Mouse (Mus musculus): Measurements from ENCODE around the gene Lrrc1. TPM values are rescaled to one million over a fixed set of nuclear protein-coding genes. Genes with fewer than 3 reads are reported as not detected.
A peak's percentile ranks its signal among the peaks of the same experiment; 100 is the strongest.

Gene Lrrc1
- polyA plus RNA-seq, 1 experiment from 2014 or later, result 7.7 TPM

DNA sequence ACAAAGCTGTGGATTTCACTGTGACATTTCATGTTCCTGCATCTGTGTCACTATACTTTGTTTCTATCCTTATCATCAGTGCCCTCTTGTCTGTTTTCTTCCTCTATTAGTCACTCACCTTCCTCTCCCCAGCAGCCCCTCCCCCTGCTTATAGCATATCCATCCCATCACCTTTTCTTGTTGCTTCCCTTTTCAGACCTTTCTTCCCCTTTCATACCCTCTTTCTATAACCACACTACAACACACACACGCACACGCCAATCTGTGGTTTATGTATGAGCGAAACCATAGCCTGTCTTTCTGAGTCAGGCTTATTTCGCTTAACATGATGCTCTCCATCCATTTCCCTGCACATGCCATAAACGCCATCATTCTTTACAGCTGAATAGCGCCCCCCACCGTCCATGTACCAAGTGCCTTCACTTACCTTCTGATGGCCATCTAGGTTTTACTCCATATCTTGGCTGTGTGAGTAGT, 6.4 kb upstream of the Lrrc1 start:
- no peak for ATAC-seq
- no peaks in the 10 kb centered on the region for H3K4me1 ChIP-seq (replicated peaks; ENCODE audit: control insufficient read depth, insufficient read depth, low read length)
- H3K4me2 ChIP-seq (ENCODE audit: low read length), result no peak overlapping the region
- H3K9ac ChIP-seq (replicated peaks; ENCODE audit: low read depth, low read length), result no peak overlapping the region
- WGBS, result 72% methylated on average over 7 of the region's 7 CpGs
- no peaks in the 10 kb centered on the region for H3K9me3 ChIP-seq (ENCODE audit: control insufficient read depth, low read length)
- no peak overlapping the region for H3K4me3 ChIP-seq (replicated peaks; ENCODE audit: low read length)
- H3K36me3 ChIP-seq (ENCODE audit: control insufficient read depth, insufficient read depth), result no peaks in the 10 kb centered on the region
- no peaks in the 10 kb centered on the region for H3K27me3 ChIP-seq (replicated peaks; ENCODE audit: control insufficient read depth, insufficient read depth, low read length)
- H3K27ac ChIP-seq (ENCODE audit: low read length), result no peak overlapping the region

DNA sequence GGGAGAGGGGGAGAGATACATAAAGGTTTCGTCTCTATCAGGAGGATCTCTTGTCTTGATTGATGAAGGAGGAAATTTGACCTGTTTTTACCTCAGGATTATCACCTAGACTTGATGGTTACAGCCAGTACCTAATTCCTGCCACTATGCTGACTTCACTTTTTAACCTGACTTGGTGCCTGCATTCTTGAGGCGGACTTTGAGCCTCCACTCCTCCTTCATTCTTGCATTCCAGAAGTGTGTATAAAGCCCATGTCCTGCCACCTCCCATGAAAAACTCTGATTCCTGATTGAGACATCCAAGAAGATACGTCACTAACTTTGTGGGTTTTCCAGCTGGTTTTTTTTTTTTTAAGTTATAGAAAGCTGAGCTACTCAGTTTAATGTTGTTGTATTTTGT, 1.3 kb upstream of the Lrrc1 start:
- Histone ChIP-seq H3K9ac (replicated peaks; ENCODE audit: low read depth, low read length) (no peak overlapping the region), H3K27me3 (replicated peaks; ENCODE audit: control insufficient read depth, insufficient read depth, low read length) (no peaks in the 10 kb centered on the region), H3K4me2 (ENCODE audit: low read length) (no peak overlapping the region), H3K27ac (ENCODE audit: low read length) (no peak overlapping the region), H3K4me3 (replicated peaks; ENCODE audit: low read length) (no peak overlapping the region), H3K36me3 (ENCODE audit: control insufficient read depth, insufficient read depth) (no peaks in the 10 kb centered on the region), H3K4me1 (replicated peaks; ENCODE audit: control insufficient read depth, insufficient read depth, low read length) (peaks cover 15% of the 10 kb centered on the region), H3K9me3 (ENCODE audit: control insufficient read depth, low read length) (no peaks in the 10 kb centered on the region)
- WGBS, result 60% methylated on average over 3 of the region's 3 CpGs
- no peak for ATAC-seq

DNA sequence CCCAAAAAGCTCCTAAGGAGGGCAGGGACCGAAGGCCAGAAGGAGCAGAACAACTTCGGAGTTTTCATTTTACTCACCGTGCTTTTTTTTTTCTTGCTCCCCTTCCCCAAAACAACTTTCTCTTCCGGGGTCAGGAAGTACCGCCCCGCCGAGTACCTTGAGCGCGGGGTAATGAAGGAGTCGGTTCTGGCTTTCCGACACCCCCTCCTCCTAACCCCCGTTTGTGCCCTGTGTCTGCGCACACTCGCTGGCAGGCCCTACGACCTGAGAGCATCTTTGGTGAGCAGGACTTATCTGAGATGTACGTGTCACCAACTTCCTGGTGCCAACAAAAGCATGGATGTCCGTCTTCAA, 375 bp upstream of the Lrrc1 start:
- peak; percentile 61 for ATAC-seq
- peak overlapping the region; percentile 80 for H3K9ac ChIP-seq (replicated peaks; ENCODE audit: low read depth, low read length)
- no peaks in the 10 kb centered on the region for H3K36me3 ChIP-seq (ENCODE audit: control insufficient read depth, insufficient read depth)
- H3K27me3 ChIP-seq (replicated peaks; ENCODE audit: control insufficient read depth, insufficient read depth, low read length), result no peaks in the 10 kb centered on the region
- peaks cover 15% of the 10 kb centered on the region for H3K4me1 ChIP-seq (replicated peaks; ENCODE audit: control insufficient read depth, insufficient read depth, low read length)
- H3K4me3 ChIP-seq (replicated peaks; ENCODE audit: low read length), result peak overlapping the region; percentile 90
- H3K9me3 ChIP-seq (ENCODE audit: control insufficient read depth, low read length), result no peaks in the 10 kb centered on the region
- H3K27ac ChIP-seq (ENCODE audit: low read length), result no peak overlapping the region; the same call in 1 of the 2 replicates
- under 1% methylated on average over 17 of the region's 17 CpGs for WGBS
- peak overlapping the region; percentile 73 for H3K4me2 ChIP-seq (ENCODE audit: low read length)

DNA sequence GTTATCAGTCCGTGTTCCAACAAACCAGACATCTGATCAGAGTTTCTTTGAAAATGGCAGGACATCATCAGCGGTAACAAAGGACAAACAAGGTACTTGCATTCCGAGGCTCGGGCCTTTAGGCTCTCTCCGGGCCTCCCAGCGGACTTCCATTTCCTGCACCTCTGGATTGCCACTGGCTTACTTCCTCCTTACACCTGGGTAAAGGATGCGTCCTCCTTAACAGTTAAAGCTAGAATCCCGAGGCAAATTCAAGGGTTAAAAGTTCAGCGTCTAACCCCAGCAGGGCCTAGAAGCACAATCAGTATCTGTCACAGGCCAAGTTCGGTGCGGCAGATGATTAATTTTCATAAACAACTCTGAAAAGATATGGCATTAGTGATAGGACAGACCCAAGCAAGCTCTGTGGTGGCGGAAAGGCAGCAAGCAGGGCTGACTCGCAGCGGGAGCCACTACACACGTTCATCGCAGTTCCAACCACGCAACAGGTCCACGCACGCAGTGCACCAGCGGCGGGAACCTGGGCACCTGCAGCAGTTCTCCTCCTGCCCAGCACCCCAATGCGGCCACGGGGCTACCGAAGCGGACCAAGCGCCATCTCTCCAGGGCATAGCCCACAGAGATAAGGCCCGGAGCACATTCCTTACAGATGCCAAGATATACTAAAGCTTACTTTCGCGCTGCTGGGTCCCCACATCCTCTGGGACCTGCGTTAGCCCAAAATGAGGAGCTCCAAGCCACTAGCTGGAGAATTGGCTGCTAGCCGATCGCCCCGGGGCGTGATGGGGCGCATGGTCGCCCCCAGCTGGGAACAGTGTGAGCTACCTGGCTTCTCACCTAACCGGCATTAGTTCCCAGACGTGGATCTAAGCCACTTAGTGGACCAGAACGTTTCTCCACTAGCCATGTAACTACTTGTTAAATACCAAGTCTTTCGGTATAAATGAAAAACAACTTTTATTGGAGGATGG, 1.0 kb downstream of the Lrrc1 start:
- no peak overlapping the region for H3K27ac ChIP-seq (ENCODE audit: low read length)
- H3K9me3 ChIP-seq (ENCODE audit: control insufficient read depth, low read length), result no peaks in the 10 kb centered on the region
- peak overlapping the region; percentile 80 for H3K9ac ChIP-seq (replicated peaks; ENCODE audit: low read depth, low read length)
- WGBS, result under 1% methylated on average over 40 of the region's 40 CpGs
- peak; percentile 2 for ATAC-seq
- peaks cover 15% of the 10 kb centered on the region for H3K4me1 ChIP-seq (replicated peaks; ENCODE audit: control insufficient read depth, insufficient read depth, low read length)
- H3K27me3 ChIP-seq (replicated peaks; ENCODE audit: control insufficient read depth, insufficient read depth, low read length), result no peaks in the 10 kb centered on the region
- no peaks in the 10 kb centered on the region for H3K36me3 ChIP-seq (ENCODE audit: control insufficient read depth, insufficient read depth)
- H3K4me3 ChIP-seq (replicated peaks; ENCODE audit: low read length), result peak overlapping the region; percentile 90
- H3K4me2 ChIP-seq (ENCODE audit: low read length), result peak overlapping the region; percentile 73

DNA sequence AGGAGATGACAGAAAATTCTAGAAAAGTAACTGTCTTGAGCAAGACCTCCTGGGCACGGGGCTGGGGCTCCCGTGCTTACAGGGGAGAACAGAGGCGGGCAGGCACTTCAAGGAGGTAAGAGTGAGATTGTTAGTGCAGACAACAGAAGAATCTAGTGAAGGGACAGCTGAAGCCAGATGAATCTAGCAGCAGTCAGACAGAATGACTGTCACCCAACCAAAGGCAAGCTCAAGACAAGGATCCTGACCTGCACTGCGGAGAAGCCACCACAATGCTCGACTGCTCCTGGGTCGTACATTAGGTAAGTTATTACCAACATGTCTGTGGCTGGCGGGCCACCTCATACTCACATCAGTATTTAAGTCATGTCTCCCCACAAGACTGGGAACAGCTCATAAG, 3.1 kb downstream of the Lrrc1 start:
- Histone ChIP-seq H3K9ac (replicated peaks; ENCODE audit: low read depth, low read length) (no peak overlapping the region), H3K27ac (ENCODE audit: low read length) (no peak overlapping the region), H3K36me3 (ENCODE audit: control insufficient read depth, insufficient read depth) (no peaks in the 10 kb centered on the region), H3K4me1 (replicated peaks; ENCODE audit: control insufficient read depth, insufficient read depth, low read length) (peaks cover 19% of the 10 kb centered on the region), H3K4me2 (ENCODE audit: low read length) (no peak overlapping the region), H3K9me3 (ENCODE audit: control insufficient read depth, low read length) (no peaks in the 10 kb centered on the region), H3K4me3 (replicated peaks; ENCODE audit: low read length) (no peak overlapping the region), H3K27me3 (replicated peaks; ENCODE audit: control insufficient read depth, insufficient read depth, low read length) (no peaks in the 10 kb centered on the region)
- no peak for ATAC-seq
- WGBS, result 91% methylated on average over 7 of the region's 7 CpGs

DNA sequence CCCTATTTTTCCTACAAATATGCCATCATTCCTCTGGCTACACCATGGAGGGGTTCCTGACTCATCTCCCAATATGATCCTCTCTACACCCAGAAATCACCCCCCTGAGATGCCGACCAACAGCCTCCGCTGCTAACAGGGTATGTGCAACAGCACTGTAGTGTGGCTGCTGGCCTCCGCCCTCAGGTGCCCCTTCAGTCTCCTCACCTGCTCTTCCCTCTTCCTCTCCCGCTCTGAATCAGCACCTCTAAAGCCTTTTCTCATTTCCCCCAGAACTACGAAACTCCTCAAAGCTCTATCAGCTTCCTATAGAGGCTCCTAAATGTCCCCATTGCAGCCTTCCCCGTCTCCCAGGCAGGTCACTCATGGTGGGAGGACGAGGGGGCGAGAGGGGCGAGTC, 5.4 kb downstream of the Lrrc1 start:
- H3K27ac ChIP-seq (ENCODE audit: low read length), result no peak overlapping the region
- WGBS, result 92% methylated on average over 9 of the region's 9 CpGs
- H3K9me3 ChIP-seq (ENCODE audit: control insufficient read depth, low read length), result no peaks in the 10 kb centered on the region
- H3K9ac ChIP-seq (replicated peaks; ENCODE audit: low read depth, low read length), result no peak overlapping the region
- ATAC-seq, result no peak
- no peak overlapping the region for H3K4me2 ChIP-seq (ENCODE audit: low read length)
- no peak overlapping the region for H3K4me3 ChIP-seq (replicated peaks; ENCODE audit: low read length)
- H3K27me3 ChIP-seq (replicated peaks; ENCODE audit: control insufficient read depth, insufficient read depth, low read length), result no peaks in the 10 kb centered on the region
- H3K36me3 ChIP-seq (ENCODE audit: control insufficient read depth, insufficient read depth), result no peaks in the 10 kb centered on the region
- peaks cover 35% of the 10 kb centered on the region for H3K4me1 ChIP-seq (replicated peaks; ENCODE audit: control insufficient read depth, insufficient read depth, low read length)

DNA sequence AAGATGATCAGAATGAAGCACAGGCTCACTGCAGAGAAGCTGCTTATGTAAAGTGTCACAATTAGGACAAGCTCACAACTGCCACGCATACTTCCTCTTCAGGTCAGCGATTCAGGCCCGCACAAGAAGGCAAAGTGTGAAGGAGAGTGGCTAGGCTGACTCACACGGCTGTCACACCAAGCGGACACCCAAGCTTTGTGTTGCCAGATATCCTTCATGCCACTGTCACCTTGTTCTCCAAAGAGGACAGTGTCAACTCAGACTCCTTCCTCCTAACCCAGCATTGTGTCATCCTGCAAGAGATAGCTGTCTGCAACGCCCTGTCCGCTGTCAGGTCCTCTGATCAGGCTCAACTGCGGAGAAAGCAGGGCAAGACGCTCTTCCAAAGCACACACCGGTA, 7.3 kb downstream of the Lrrc1 start:
- H3K27me3 ChIP-seq (replicated peaks; ENCODE audit: control insufficient read depth, insufficient read depth, low read length), result no peaks in the 10 kb centered on the region
- H3K9ac ChIP-seq (replicated peaks; ENCODE audit: low read depth, low read length), result no peak overlapping the region
- no peak overlapping the region for H3K27ac ChIP-seq (ENCODE audit: low read length)
- no peak overlapping the region for H3K4me2 ChIP-seq (ENCODE audit: low read length)
- no peaks in the 10 kb centered on the region for H3K9me3 ChIP-seq (ENCODE audit: control insufficient read depth, low read length)
- H3K4me1 ChIP-seq (replicated peaks; ENCODE audit: control insufficient read depth, insufficient read depth, low read length), result peaks cover 28% of the 10 kb centered on the region
- H3K4me3 ChIP-seq (replicated peaks; ENCODE audit: low read length), result no peak overlapping the region
- ATAC-seq, result no peak
- no peaks in the 10 kb centered on the region for H3K36me3 ChIP-seq (ENCODE audit: control insufficient read depth, insufficient read depth)
- 85% methylated on average over 10 of the region's 10 CpGs for WGBS

DNA sequence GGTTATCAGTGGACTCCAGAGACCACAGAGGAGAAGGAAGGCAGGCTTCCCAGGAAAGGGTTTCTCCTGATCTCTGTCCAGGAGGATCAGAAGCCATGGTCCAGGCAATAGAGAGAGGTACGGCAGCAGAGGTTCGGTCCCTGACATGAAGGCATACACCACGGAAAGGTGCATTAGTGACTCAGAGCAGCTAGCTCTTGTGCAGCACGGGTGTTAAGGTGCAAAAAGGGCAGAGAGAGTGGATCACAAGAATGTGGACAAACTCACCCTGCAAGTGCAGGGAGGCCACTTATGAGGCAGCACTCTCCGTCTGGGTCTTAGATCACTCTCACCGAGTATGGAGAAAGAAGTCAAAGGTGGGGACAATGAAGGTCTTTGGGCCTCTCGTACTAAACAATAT, 7.8 kb downstream of the Lrrc1 start:
- H3K9ac ChIP-seq (replicated peaks; ENCODE audit: low read depth, low read length), result no peak overlapping the region
- no peak overlapping the region for H3K4me3 ChIP-seq (replicated peaks; ENCODE audit: low read length)
- WGBS, result 75% methylated on average over 7 of the region's 7 CpGs
- H3K9me3 ChIP-seq (ENCODE audit: control insufficient read depth, low read length), result no peaks in the 10 kb centered on the region
- no peaks in the 10 kb centered on the region for H3K36me3 ChIP-seq (ENCODE audit: control insufficient read depth, insufficient read depth)
- no peak for ATAC-seq
- no peak overlapping the region for H3K27ac ChIP-seq (ENCODE audit: low read length)
- H3K4me1 ChIP-seq (replicated peaks; ENCODE audit: control insufficient read depth, insufficient read depth, low read length), result peaks cover 28% of the 10 kb centered on the region
- no peak overlapping the region for H3K4me2 ChIP-seq (ENCODE audit: low read length)
- no peaks in the 10 kb centered on the region for H3K27me3 ChIP-seq (replicated peaks; ENCODE audit: control insufficient read depth, insufficient read depth, low read length)

DNA sequence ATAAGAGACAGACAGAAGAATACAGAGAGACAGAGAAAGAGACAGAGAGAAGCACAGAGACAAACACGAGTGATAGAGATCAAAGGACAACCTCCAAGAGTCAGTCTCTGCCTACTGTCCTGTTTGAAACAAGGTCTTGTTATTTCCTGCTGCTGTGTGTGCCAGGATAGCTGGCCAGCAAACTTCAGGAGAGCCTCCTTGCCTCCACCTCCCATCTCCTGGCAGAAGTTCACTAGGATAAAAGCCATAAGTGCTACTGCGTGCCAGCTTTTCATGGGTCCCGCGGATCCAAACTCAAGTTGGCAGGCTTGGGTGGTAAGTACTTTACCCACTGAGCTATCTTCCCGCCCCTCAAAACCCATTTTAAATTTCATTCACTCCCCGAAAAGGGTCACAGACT, 8.4 kb downstream of the Lrrc1 start:
- 44% methylated on average over 6 of the region's 6 CpGs for WGBS
- H3K9me3 ChIP-seq (ENCODE audit: control insufficient read depth, low read length), result no peaks in the 10 kb centered on the region
- no peaks in the 10 kb centered on the region for H3K36me3 ChIP-seq (ENCODE audit: control insufficient read depth, insufficient read depth)
- H3K27ac ChIP-seq (ENCODE audit: low read length), result no peak overlapping the region
- no peak overlapping the region for H3K4me2 ChIP-seq (ENCODE audit: low read length)
- H3K27me3 ChIP-seq (replicated peaks; ENCODE audit: control insufficient read depth, insufficient read depth, low read length), result no peaks in the 10 kb centered on the region
- no peak overlapping the region for H3K9ac ChIP-seq (replicated peaks; ENCODE audit: low read depth, low read length)
- H3K4me1 ChIP-seq (replicated peaks; ENCODE audit: control insufficient read depth, insufficient read depth, low read length), result peaks cover 28% of the 10 kb centered on the region
- H3K4me3 ChIP-seq (replicated peaks; ENCODE audit: low read length), result no peak overlapping the region
- ATAC-seq, result no peak

Measured in forebrain, embryonic 16.5 days (tissue).